Mouse (Mus musculus): ENCODE measurements at regions not wholly inside any gene's neighbourhood (a gene's known extent, or its start where the extent isn't known, plus 50 kb on each side); places are given as distances from the start of the nearest gene placed in this dataset.

DNA sequence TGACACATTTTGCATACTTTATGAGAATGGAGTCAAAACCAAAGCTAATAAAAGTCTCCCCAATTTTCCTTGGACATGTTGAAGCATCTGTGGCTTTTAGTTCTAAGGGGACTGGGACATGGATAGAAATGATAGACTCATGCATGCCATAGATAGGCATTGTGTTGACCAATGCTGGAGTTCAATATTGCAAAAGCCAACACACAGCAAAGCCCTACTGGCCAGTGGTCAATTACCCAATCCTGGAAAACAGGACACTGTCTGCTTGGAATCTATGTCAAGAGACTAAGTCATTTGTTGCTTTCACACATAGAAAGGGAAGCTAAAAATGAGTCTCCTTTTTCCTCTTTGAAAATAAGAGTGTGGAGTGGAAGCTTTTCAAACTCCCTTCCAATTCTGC lies 99.1 kb upstream of the Fam204a start:
- no peak overlapping the region for H3K27ac ChIP-seq

DNA sequence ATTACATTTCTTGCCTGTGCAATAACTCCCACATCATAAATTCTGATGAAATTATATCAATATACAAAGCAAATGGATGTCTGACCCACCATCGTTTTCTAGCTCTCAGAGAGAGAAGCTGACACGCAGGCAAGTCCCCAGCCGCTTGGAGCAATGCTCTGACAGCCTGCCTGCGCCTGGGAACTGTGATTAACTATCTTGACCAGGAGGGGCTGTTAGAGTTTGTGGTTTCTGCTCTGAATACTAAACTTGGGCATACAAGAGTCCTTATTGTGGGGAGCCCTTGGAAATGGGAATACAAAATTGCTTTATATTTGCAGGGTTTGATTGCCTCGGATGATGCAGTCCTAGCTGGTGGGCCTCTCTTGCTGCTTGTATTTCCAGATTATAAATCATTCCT lies 98.6 kb upstream of the Fam204a start:
- DNase-seq, result no peak
- intact Hi-C loops (cut with DNase I), result no loop called here
- Histone ChIP-seq H3K4me3 (no peak overlapping the region), H3K27ac (no peak overlapping the region)
- no peak for TF ChIP-seq CTCF (IDR thresholded peaks at IDR 0.05)

More for the DNA sequence above, 99.1 kb upstream of the Fam204a start:
- no peak for TF ChIP-seq CTCF (IDR thresholded peaks at IDR 0.05)
- H3K4me3 ChIP-seq, result no peak overlapping the region
- no peak for DNase-seq
- intact Hi-C loops (cut with DNase I), result no loop called here

DNA sequence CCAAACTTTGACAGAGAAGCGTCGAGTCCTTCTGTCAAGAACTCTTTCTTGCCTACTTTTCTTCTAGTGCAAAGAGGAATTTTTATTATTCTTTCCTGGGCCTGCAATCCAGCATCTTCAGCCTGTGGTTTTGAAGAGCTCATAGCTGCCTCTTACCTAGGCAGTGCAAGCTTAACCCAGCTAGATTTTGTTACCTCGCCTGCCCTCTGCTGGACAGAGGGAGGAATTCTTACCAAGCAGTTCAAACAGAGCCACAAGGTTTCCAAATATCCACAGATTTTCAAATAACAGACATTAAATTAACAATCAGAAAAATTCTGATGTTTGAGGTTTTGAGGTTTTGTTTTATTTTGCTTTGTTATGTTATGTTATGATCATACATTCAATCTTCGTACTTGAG lies 84.1 kb upstream of the Fam204a start:
- H3K4me3 ChIP-seq, result no peak overlapping the region
- no peak overlapping the region for H3K27ac ChIP-seq
- TF ChIP-seq CTCF (IDR thresholded peaks at IDR 0.05), result peak; percentile 87
- DNase-seq, result peak; percentile 64
- intact Hi-C loops (cut with DNase I), result loop anchor here (5.0 to 10.0 kb wide), 2 partner anchors 858 to 896 kb away; no protein-coding TSS in a partner anchor

DNA sequence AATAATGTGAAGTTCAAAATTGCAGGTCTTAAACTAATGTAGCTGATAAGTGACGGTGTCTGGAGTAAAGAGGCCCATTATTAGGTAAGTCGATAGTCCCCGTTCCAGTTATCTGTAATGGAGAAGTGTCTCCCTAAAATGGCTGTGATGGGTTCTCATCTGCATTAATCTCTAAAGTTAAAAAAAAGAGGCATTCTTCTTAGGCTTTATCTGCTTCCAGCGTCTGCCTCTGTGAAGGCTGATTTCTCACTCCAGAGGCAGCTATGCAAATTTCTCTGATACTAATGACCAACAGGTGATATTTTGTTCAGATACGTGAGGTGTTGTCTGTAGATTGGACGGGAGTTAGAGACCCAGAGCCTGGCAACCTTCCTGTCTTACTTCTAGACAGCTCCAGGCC lies 75.9 kb upstream of the Fam204a start:
- no peak for DNase-seq
- intact Hi-C loops (cut with DNase I), result no loop called here
- Histone ChIP-seq H3K4me3 (no peak overlapping the region), H3K27ac (no peak overlapping the region)
- no peak for TF ChIP-seq CTCF (IDR thresholded peaks at IDR 0.05)

DNA sequence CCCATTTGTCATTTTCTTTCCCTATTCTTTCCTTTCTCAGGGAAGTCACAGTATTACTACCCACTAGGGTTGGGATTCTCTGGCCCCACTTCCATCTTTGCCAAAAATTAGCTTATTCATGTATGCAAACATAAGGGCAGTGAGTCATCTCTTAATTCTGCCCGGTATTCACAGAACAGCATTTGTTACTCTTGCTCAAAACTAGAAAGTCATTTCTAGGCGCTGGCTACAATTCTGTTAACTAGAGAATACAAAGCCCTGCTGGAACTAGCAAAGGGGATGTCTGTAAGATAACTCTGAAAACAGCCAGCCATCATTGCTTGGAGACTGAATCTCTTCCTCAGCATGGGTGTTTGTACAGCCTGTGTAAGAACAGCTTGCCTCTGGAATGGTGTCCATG lies 74.4 kb upstream of the Fam204a start:
- intact Hi-C loops (cut with DNase I), result no loop called here
- Histone ChIP-seq H3K4me3 (no peak overlapping the region), H3K27ac (no peak overlapping the region)
- no peak for DNase-seq
- no peak for TF ChIP-seq CTCF (IDR thresholded peaks at IDR 0.05)

DNA sequence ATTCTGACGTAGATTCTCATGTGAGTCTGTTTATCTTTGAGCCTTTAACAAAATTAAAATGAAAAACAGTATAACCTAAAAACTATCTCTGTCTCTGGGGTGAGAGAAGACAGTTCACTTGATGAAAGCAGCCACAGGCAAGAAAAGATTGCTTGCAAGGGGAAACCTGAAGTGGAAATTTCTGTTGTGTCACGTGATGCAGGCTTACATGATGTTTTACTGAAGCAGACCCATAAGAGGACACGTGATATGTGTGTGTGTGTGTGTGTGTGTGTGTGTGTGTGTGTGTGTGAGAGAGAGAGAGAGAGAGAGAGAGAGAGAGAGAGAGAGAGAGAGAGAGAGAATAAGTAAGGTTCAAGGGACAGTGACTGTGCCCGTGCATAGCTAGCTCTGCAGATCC lies 63.7 kb upstream of the Fam204a start:
- intact Hi-C loops (cut with DNase I), result no loop called here
- Histone ChIP-seq H3K4me3 (no peak overlapping the region), H3K27ac (no peak overlapping the region)
- TF ChIP-seq CTCF (IDR thresholded peaks at IDR 0.05), result no peak
- no peak for DNase-seq

DNA sequence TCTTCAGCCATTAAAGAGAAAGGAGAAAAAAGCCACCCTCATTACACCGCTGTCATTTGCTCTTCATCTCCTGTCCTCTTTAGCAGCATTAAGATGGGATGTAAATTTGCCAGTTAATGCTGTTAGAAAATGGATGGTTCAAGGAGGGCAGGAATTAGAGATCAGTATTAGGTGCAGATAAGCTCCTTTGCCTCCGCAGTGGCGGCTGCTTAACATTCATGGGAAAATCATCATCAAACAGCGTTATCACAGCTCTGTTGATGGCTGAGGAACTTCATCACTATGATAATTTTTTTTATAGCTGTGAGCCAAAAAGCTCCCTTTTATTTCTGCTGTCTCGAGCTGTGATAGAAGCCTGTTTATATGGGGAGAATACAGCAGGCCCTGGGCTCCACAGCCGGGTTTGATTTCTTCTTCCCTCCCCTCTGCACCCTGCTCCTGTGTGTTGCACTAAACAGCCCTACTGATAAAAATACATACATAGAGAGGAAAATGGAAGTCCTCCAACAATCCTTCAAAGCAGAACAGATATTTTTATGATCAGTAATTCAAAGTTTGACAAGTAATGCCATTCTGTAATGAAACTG lies 60.4 kb upstream of the Fam204a start:
- TF ChIP-seq CTCF (IDR thresholded peaks at IDR 0.05), result no peak
- intact Hi-C loops (cut with DNase I), result no loop called here
- no peak overlapping the region for H3K27ac ChIP-seq
- H3K4me3 ChIP-seq, result no peak overlapping the region
- no peak for DNase-seq

DNA sequence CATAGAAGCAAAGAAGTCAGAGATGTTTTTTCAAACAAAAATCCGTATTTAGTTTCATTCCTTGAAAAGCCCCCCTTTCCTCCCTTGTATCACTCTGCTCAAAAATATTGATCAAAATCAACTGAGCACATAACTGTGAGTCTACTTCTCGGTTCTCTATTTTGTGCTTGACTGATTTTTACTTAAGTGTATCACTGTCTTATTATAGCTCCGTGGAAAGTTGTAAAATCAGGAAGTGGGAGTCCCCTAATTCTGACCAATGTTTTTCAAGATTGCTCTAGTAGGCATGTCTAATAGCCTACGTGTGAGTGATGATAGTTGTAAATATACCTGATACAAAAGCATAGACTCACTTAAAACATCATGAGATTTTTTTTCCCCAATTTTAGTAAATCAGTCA lies 58.4 kb upstream of the Fam204a start:
- intact Hi-C loops (cut with DNase I), result no loop called here
- DNase-seq, result no peak
- Histone ChIP-seq H3K27ac (no peak overlapping the region), H3K4me3 (no peak overlapping the region)
- no peak for TF ChIP-seq CTCF (IDR thresholded peaks at IDR 0.05)

All from gastrocnemius, adult 2 months (tissue).